Mouse (Mus musculus): ENCODE data around the gene Fuk. TPM values are rescaled to one million over a fixed set of nuclear protein-coding genes. Genes with fewer than 3 reads are reported as not detected.
"Not testable (repeated sequence)": the region's sequence is repeated elsewhere in the genome, so short reads cannot be mapped to it uniquely, and the experiment has no call there.

The Fuk gene
- total RNA-seq, 1 experiment, result 17.8 TPM

DNA sequence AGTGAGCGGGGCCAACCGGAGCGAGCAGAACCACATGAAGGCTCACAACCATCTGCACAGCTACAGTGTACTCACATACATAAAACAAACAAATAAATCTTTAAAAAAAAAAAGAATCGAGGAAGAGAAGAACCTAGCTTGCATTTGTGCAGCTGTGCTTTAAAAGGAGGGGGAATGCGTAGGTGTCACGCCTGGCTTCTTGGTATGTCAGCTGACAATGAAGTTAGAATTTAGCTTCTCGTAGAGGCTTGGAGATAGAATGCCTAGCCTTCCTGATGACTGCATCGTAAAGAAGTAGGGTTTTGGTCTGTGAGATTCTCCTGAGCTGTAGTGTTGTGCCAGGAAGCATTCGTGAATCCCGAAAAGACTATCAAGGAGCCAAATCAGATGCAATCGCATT is 15.7 kb upstream of the Fuk start:
- Histone ChIP-seq H3K27ac (ENCODE audit: insufficient read depth, low read depth, low read length, poor library complexity, severe bottlenecking) (no peak overlapping the region), H3K4me3 (ENCODE audit: insufficient read depth in 1 of 2, low read depth in 1 of 2, low read length in 2 of 2, poor library complexity in 1 of 2, severe bottlenecking in 1 of 2) (no peak overlapping the region), H3K4me1 (ENCODE audit: control insufficient read depth in 2 of 2, insufficient read depth in 2 of 2, low read length in 2 of 2, poor library complexity in 1 of 2) (peaks cover 7 to 14% of the 10 kb centered on the region in 2 experiments; a peak in 3 of 4 replicates), H3K9me3 (ENCODE audit: control insufficient read depth, insufficient read depth, low read depth, low read length) (no peaks in the 10 kb centered on the region), H3K9ac (ENCODE audit: insufficient read depth, low read depth, low read length, poor library complexity, severe bottlenecking) (no peak overlapping the region), H3K36me3 (ENCODE audit: control insufficient read depth, insufficient read depth, low read length, poor library complexity, severe bottlenecking) (no peaks in the 10 kb centered on the region)
- no peak for DNase-seq (ENCODE audit: low read depth, low spot score)
- TF ChIP-seq MAFK (IDR thresholded peaks at IDR 0.05; ENCODE audit: insufficient read depth, low read depth, low read length) (no peak), CHD2 (IDR thresholded peaks at IDR 0.05; ENCODE audit: low read depth, low read length) (no peak), ZC3H11A (IDR thresholded peaks at IDR 0.05; ENCODE audit: borderline replicate concordance, low read depth, low read length) (no peak), ZNF384 (IDR thresholded peaks at IDR 0.05; ENCODE audit: low read depth, low read length) (no peak), HCFC1 (IDR thresholded peaks at IDR 0.05; ENCODE audit: borderline replicate concordance, insufficient read depth, low read length) (no peak)
- in situ Hi-C loops (cut with MboI; ENCODE audit: low sequenced_read_pairs in 2 of 2, unreplicated experiment in 2 of 2), result no loop called here

DNA sequence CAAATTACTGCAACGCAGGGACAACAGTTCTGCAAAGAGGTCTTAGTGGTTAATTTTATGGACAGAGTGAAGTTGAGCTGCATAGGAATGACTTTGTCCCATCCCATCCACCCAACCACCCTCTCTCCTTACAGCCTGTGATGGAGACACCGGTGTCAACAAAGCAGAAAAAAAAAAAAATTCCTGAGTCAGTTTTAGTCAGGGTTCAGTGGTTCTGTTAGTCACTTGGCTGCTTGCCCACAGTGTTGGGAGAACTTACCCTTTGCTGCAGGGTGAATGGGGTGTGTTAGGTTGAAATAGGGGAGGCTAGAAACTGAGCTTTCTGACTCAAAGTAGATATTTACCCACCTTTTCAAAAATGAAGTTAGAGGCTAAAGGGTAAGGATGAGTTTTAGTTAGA is 15.1 kb upstream of the Fuk start:
- DNase-seq (ENCODE audit: low read depth, low spot score), result no peak
- no peak overlapping the region for H3K4me3 ChIP-seq (ENCODE audit: insufficient read depth in 1 of 2, low read depth in 1 of 2, low read length in 2 of 2, poor library complexity in 1 of 2, severe bottlenecking in 1 of 2)
- H3K9me3 ChIP-seq (ENCODE audit: control insufficient read depth, insufficient read depth, low read depth, low read length), result no peaks in the 10 kb centered on the region
- no peak overlapping the region for H3K9ac ChIP-seq (ENCODE audit: insufficient read depth, low read depth, low read length, poor library complexity, severe bottlenecking)
- H3K36me3 ChIP-seq (ENCODE audit: control insufficient read depth, insufficient read depth, low read length, poor library complexity, severe bottlenecking), result no peaks in the 10 kb centered on the region
- in situ Hi-C loops (cut with MboI; ENCODE audit: low sequenced_read_pairs in 2 of 2, unreplicated experiment in 2 of 2), result no loop called here
- TF ChIP-seq HCFC1 (IDR thresholded peaks at IDR 0.05; ENCODE audit: borderline replicate concordance, insufficient read depth, low read length) (no peak), CHD2 (IDR thresholded peaks at IDR 0.05; ENCODE audit: low read depth, low read length) (no peak), MAFK (IDR thresholded peaks at IDR 0.05; ENCODE audit: insufficient read depth, low read depth, low read length) (no peak), ZC3H11A (IDR thresholded peaks at IDR 0.05; ENCODE audit: borderline replicate concordance, low read depth, low read length) (no peak), ZNF384 (IDR thresholded peaks at IDR 0.05; ENCODE audit: low read depth, low read length) (no peak)
- peaks cover 7 to 12% of the 10 kb centered on the region in 2 experiments; a peak in 3 of 4 replicates for H3K4me1 ChIP-seq (ENCODE audit: control insufficient read depth in 2 of 2, insufficient read depth in 2 of 2, low read length in 2 of 2, poor library complexity in 1 of 2)
- H3K27ac ChIP-seq (ENCODE audit: insufficient read depth, low read depth, low read length, poor library complexity, severe bottlenecking), result no peak overlapping the region

DNA sequence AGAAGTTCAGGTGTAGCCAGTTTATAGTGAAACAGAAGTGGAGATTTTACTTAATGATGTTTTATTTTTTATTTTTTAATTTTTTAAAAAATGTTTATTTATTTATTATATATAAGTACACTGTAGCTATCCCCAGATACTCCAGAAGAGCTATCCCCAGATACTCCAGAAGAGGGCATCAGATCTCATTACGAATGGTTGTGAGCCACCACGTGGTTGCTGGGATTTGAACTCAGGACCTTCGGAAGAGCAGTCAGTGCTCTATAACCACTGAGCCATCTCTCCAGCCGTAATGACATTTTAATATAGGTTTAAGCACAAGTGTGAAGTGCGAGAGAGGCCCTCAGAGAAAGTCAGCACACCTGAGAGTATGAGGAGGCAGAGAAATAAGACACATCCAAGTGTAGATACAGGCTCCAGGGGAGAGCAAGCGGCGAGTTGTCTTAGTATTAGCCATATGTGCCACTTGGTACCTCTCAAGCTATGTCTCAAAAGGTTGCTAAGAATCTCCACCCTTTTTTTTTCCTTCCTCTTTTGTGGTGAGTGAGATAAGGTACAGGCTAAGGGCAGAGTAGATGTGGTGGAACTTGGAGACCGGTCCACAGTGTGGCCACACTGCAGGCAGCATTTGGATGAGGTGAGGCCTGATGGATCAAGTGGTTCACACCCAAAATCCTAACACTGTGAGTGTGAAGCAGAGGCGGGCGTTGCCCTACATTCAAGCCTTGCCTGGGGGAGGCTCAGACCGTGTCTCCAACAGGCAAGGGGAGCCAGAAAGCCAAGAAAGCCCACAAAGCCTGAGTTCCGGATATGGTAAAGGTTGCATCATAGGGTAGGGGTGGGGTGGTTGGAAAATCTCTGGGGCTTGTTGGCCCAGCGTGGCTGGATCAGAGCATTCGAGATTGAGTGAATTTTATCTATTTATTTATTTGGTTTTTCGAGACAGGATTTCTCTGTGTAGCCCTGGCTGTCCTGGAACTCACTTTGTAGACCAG is 9.6 kb upstream of the Fuk start:
- in situ Hi-C loops (cut with MboI; ENCODE audit: low sequenced_read_pairs in 2 of 2, unreplicated experiment in 2 of 2), result no loop called here
- DNase-seq (ENCODE audit: low read depth, low spot score), result no peak
- H3K9me3 ChIP-seq (ENCODE audit: control insufficient read depth, insufficient read depth, low read depth, low read length), result no peaks in the 10 kb centered on the region
- TF ChIP-seq CHD2 (IDR thresholded peaks at IDR 0.05; ENCODE audit: low read depth, low read length), result no peak
- TF ChIP-seq HCFC1 (IDR thresholded peaks at IDR 0.05; ENCODE audit: borderline replicate concordance, insufficient read depth, low read length), result no peak
- no peak for TF ChIP-seq ZC3H11A (IDR thresholded peaks at IDR 0.05; ENCODE audit: borderline replicate concordance, low read depth, low read length)
- no peak for TF ChIP-seq MAFK (IDR thresholded peaks at IDR 0.05; ENCODE audit: insufficient read depth, low read depth, low read length)
- TF ChIP-seq ZNF384 (IDR thresholded peaks at IDR 0.05; ENCODE audit: low read depth, low read length), result no peak
- H3K9ac ChIP-seq (ENCODE audit: insufficient read depth, low read depth, low read length, poor library complexity, severe bottlenecking), result no peak overlapping the region
- H3K4me1 ChIP-seq (ENCODE audit: control insufficient read depth in 2 of 2, insufficient read depth in 2 of 2, low read length in 2 of 2, poor library complexity in 1 of 2), result peaks cover 0 to 2% of the 10 kb centered on the region in 2 experiments; a peak in 1 of 4 replicates
- H3K36me3 ChIP-seq (ENCODE audit: control insufficient read depth, insufficient read depth, low read length, poor library complexity, severe bottlenecking), result no peaks in the 10 kb centered on the region
- no peak overlapping the region for H3K4me3 ChIP-seq (ENCODE audit: insufficient read depth in 1 of 2, low read depth in 1 of 2, low read length in 2 of 2, poor library complexity in 1 of 2, severe bottlenecking in 1 of 2)
- H3K27ac ChIP-seq (ENCODE audit: insufficient read depth, low read depth, low read length, poor library complexity, severe bottlenecking), result no peak overlapping the region

DNA sequence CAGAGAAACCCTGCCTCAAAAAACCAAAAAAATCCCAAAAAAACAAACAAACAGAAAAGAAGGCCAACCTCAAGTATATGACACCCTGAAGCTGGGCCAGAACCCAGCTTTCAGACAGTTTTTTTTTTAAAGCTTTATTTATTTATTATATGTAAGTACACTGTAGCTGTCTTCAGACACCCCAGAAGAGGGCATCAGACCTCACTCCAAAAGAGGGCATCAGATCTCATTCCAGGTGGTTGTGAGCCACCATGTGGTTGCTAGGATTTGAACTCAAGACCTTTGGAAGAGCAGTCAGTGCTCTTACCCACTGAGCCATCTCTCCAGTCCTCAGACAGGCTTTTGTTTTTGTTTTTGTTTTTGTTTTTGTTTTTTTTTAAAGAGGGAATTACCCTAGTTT is 7.6 kb upstream of the Fuk start:
- not testable (repeated sequence) for DNase-seq (ENCODE audit: low read depth, low spot score); H3K9ac ChIP-seq (ENCODE audit: insufficient read depth, low read depth, low read length, poor library complexity, severe bottlenecking)

More for the DNA sequence above, 7.6 kb upstream of the Fuk start:
- H3K36me3 ChIP-seq (ENCODE audit: control insufficient read depth, insufficient read depth, low read length, poor library complexity, severe bottlenecking); H3K9me3 ChIP-seq (ENCODE audit: control insufficient read depth, insufficient read depth, low read depth, low read length); in situ Hi-C loops (cut with MboI; ENCODE audit: low sequenced_read_pairs in 2 of 2, unreplicated experiment in 2 of 2); H3K27ac ChIP-seq (ENCODE audit: insufficient read depth, low read depth, low read length, poor library complexity, severe bottlenecking); H3K4me1 ChIP-seq (ENCODE audit: control insufficient read depth in 2 of 2, insufficient read depth in 2 of 2, low read length in 2 of 2, poor library complexity in 1 of 2); H3K4me3 ChIP-seq (ENCODE audit: insufficient read depth in 1 of 2, low read depth in 1 of 2, low read length in 2 of 2, poor library complexity in 1 of 2, severe bottlenecking in 1 of 2): not testable (repeated sequence)
